Mouse (Mus musculus) testis, adult 2 months (tissue): ENCODE data around the gene Tff1.

Experiments used
- CTCF ChIP-seq: fragments of 200-500 bp; IDR thresholded peaks from 2 replicates; pipeline ENCODE4 v1.5.1; 2012; ENCODE audit warnings: low read depth, mild to moderate bottlenecking, inconsistent platforms, low read length, moderate library complexity; ENCODE audit not compliant: control insufficient read depth, insufficient read depth, insufficient replicate concordance
- POLR2A ChIP-seq: fragments of 200-500 bp; IDR thresholded peaks from 2 replicates; pipeline ENCODE4 v1.6.1; 2012; ENCODE audit warnings: low read depth, mild to moderate bottlenecking, inconsistent platforms, low read length, moderate library complexity; ENCODE audit not compliant: control insufficient read depth

- TF ChIP-seq CTCF (no peak), POLR2A (no peak)
Measured at GRCm38 (mm10) chr17:31129452-31129851, 35.6 kb downstream of the Tff1 start, which contains the start of gene Tff3.
